Mouse (Mus musculus): ENCODE results near the gene Chrna3. TPM values are rescaled to one million over a fixed set of nuclear protein-coding genes. Genes with fewer than 3 reads are reported as not detected.

Chrna3 gene
- total and polyA plus RNA-seq, 3 experiments, result not detected

- Histone ChIP-seq H3K9ac (ENCODE audit: control insufficient read depth, low read depth, low read length, poor library complexity, severe bottlenecking) (no peak overlapping the region), H3K27me3 (ENCODE audit: control insufficient read depth in 1 of 2, insufficient read depth in 2 of 2, low read length in 2 of 2) (no peaks in the 10 kb centered on the region), H3K79me2 (ENCODE audit: control insufficient read depth, insufficient read depth, low read length, poor library complexity) (no peaks in the 10 kb centered on the region), H3K36me3 (ENCODE audit: control insufficient read depth in 1 of 2, insufficient read depth in 2 of 2, low read length in 2 of 2) (peaks cover 5 to 7% of the 10 kb centered on the region in 2 experiments; a peak in 3 of 4 replicates), H3K27ac (ENCODE audit: control insufficient read depth, low read depth, low read length) (no peak overlapping the region), H3K9me3 (replicated peaks; ENCODE audit: insufficient read depth, low read length) (no peaks in the 10 kb centered on the region), H3K4me3 (ENCODE audit: control insufficient read depth in 1 of 2, insufficient read depth in 1 of 2, low read depth in 2 of 2, low read length in 2 of 2) (no peak overlapping the region), H3K4me1 (ENCODE audit: control insufficient read depth in 1 of 2, insufficient read depth in 2 of 2, low read length in 2 of 2) (no peaks in the 10 kb centered on the region; a peak in 1 of 4 replicates)
- TF ChIP-seq MYB (IDR thresholded peaks at IDR 0.05; ENCODE audit: low read depth, low read length) (no peak), SIN3A (IDR thresholded peaks at IDR 0.05; ENCODE audit: low read length) (no peak), HCFC1 (IDR thresholded peaks at IDR 0.05; ENCODE audit: low read depth, low read length) (no peak), ETS1 (IDR thresholded peaks at IDR 0.05; ENCODE audit: low read depth, low read length) (no peak), MAZ (IDR thresholded peaks at IDR 0.05; ENCODE audit: low read depth, low read length) (no peak), POLR2AphosphoS5 (IDR thresholded peaks at IDR 0.05; ENCODE audit: borderline replicate concordance, low read depth, low read length) (no peak), ELF1 (IDR thresholded peaks at IDR 0.05; ENCODE audit: low read depth, low read length) (no peak), CHD1 (IDR thresholded peaks at IDR 0.05; ENCODE audit: low read depth, low read length) (no peak), RCOR1 (IDR thresholded peaks at IDR 0.05; ENCODE audit: low read depth, low read length) (no peak)
- DNase-seq (ENCODE audit: low read depth, low spot score), result no peak
Measured at GRCm38 (mm10) chr9:54961059-54961458, 65.3 kb downstream of the Chrna3 start.

Other genes with a start within 250 kb of the Chrna3 start
- gene Ireb2, start 162.8 kb downstream of the Chrna3 start, total RNA-seq (2012; rRNA removed), result 13.8 and 16.0 TPM in 2 replicates
- gene Ireb2, start 162.8 kb downstream of the Chrna3 start, polyA plus RNA-seq (2012; ENCODE audit: insufficient read depth in 1 of 2, insufficient read length in 2 of 2, low read depth in 1 of 2, low replicate concordance in 2 of 2, missing spikeins in 1 of 2), result 10 to 100 TPM; 25.1 to 26.4 TPM
- not detected in 2 replicates for gene Hykk, start 109.3 kb downstream of the Chrna3 start, total RNA-seq (2012; rRNA removed)
- not detected for gene Hykk, start 109.3 kb downstream of the Chrna3 start, polyA plus RNA-seq (2012; ENCODE audit: insufficient read depth in 1 of 2, insufficient read length in 2 of 2, low read depth in 1 of 2, low replicate concordance in 2 of 2, missing spikeins in 1 of 2)
- gene Psma4, start 75.8 kb downstream of the Chrna3 start, total RNA-seq (2012; rRNA removed), result 319 and 353 TPM in 2 replicates
- 100 to 1,000 TPM; 310 to 764 TPM for gene Psma4, start 75.8 kb downstream of the Chrna3 start, polyA plus RNA-seq (2012; ENCODE audit: insufficient read depth in 1 of 2, insufficient read length in 2 of 2, low read depth in 1 of 2, low replicate concordance in 2 of 2, missing spikeins in 1 of 2)
- gene AY074887, start 75.6 kb downstream of the Chrna3 start, total RNA-seq (2012; rRNA removed), result not detected in 2 replicates
- gene AY074887, start 75.6 kb downstream of the Chrna3 start, polyA plus RNA-seq (2012; ENCODE audit: insufficient read depth in 1 of 2, insufficient read length in 2 of 2, low read depth in 1 of 2, low replicate concordance in 2 of 2, missing spikeins in 1 of 2), result under 1 TPM in 1 of 2 experiments, not detected in 1; 0.32 TPM
- gene Chrna5, start 45.7 kb downstream of the Chrna3 start, total RNA-seq (2012; rRNA removed), result not detected in 2 replicates
- gene Chrna5, start 45.7 kb downstream of the Chrna3 start, polyA plus RNA-seq (2012; ENCODE audit: insufficient read depth in 1 of 2, insufficient read length in 2 of 2, low read depth in 1 of 2, low replicate concordance in 2 of 2, missing spikeins in 1 of 2), result not detected
- gene Chrnb4, start 22.2 kb upstream of the Chrna3 start, total RNA-seq (2012; rRNA removed), result not detected in 2 replicates
- gene Chrnb4, start 22.2 kb upstream of the Chrna3 start, polyA plus RNA-seq (2012; ENCODE audit: insufficient read depth in 1 of 2, insufficient read length in 2 of 2, low read depth in 1 of 2, low replicate concordance in 2 of 2, missing spikeins in 1 of 2), result under 1 TPM in 1 of 2 experiments, not detected in 1; 0.01 TPM
- gene Ube2q2, start 122.3 kb upstream of the Chrna3 start, total RNA-seq (2012; rRNA removed), result 17.3 and 21.7 TPM in 2 replicates
- gene Ube2q2, start 122.3 kb upstream of the Chrna3 start, polyA plus RNA-seq (2012; ENCODE audit: insufficient read depth in 1 of 2, insufficient read length in 2 of 2, low read depth in 1 of 2, low replicate concordance in 2 of 2, missing spikeins in 1 of 2), result 10 to 100 TPM in 1 of 2 experiments, not detected in 1; 23.6 TPM
- gene Fbxo22, start 182.4 kb upstream of the Chrna3 start, total RNA-seq (2012; rRNA removed), result 28.2 and 28.4 TPM in 2 replicates
- gene Fbxo22, start 182.4 kb upstream of the Chrna3 start, polyA plus RNA-seq (2012; ENCODE audit: insufficient read depth in 1 of 2, insufficient read length in 2 of 2, low read depth in 1 of 2, low replicate concordance in 2 of 2, missing spikeins in 1 of 2), result 10 to 100 TPM in 1 of 2 experiments, not detected in 1; 25.7 TPM

Measured in MEL (cell line).